Mouse (Mus musculus) liver, embryonic 14.5 days (tissue): ENCODE measurements at regions not wholly inside any gene's neighbourhood (a gene's known extent, or its start where the extent isn't known, plus 50 kb on each side); places are given as distances from the start of the nearest gene placed in this dataset.

Experiments used
- ATAC-seq: fragments of 200-750 bp; cut with Nextera tagmentation; 2 replicates; pipeline ENCODE4 v1.8.0; 2017; ENCODE audit warnings: moderate number of reproducible peaks, mild to moderate bottlenecking, moderate library complexity; ENCODE audit not compliant: insufficient read depth
- DNase-seq, 3 experiments: peaks; one replicate each; pipeline ENCODE4 v3.0.0-alpha.2; 2012 to 2013; ENCODE audit warnings: low read depth in 3 of 3, low spot score in 3 of 3
- H3K27ac ChIP-seq: fragments of 300-500 bp; sonication (generic); 2 replicates; pipeline ENCODE4 v1.5.1; 2014; ENCODE audit warnings: moderate library complexity, mild to moderate bottlenecking, control low read depth, inconsistent platforms
- H3K27me3 ChIP-seq: fragments of 300-500 bp; sonication (generic); 2 replicates; pipeline ENCODE4 v1.6.1; 2014; ENCODE audit warnings: mild to moderate bottlenecking, low read length, moderate library complexity; ENCODE audit not compliant: control insufficient read depth, insufficient read depth
- H3K36me3 ChIP-seq: fragments of 300-500 bp; sonication (generic); replicated peaks from 2 replicates; pipeline ENCODE4 v1.6.1; 2014; ENCODE audit warnings: low read depth; ENCODE audit not compliant: control insufficient read depth, insufficient read depth
- H3K4me1 ChIP-seq, 2 experiments: fragments of 200-500 bp in 1 of 2; fragments of 300-500 bp in 1 of 2; sonication (generic) in 1 of 2; replicated peaks; 2 replicates each; pipeline ENCODE4 v1.6.1; 2012 to 2014; ENCODE audit warnings: antibody characterized with exemption in 1 of 2, inconsistent platforms in 1 of 2, low read length in 1 of 2; ENCODE audit not compliant: control insufficient read depth in 2 of 2, insufficient read depth in 2 of 2
- H3K4me2 ChIP-seq: fragments of 300-500 bp; sonication (generic); 2 replicates; pipeline ENCODE4 v1.6.1; 2014; ENCODE audit warnings: low read depth, mild to moderate bottlenecking, control low read depth, moderate library complexity
- H3K4me3 ChIP-seq, 2 experiments: fragments of 200-500 bp in 1 of 2; fragments of 300-500 bp in 1 of 2; sonication (generic) in 1 of 2; 2 replicates each; pipeline ENCODE4 v1.5.1; 2012 to 2014; ENCODE audit warnings: low read depth in 2 of 2, low read length in 2 of 2, mild to moderate bottlenecking in 2 of 2, control low read depth in 1 of 2, inconsistent platforms in 1 of 2, moderate library complexity in 1 of 2; ENCODE audit not compliant: insufficient read depth in 1 of 2
- H3K9ac ChIP-seq: fragments of 300-500 bp; sonication (generic); replicated peaks from 2 replicates; pipeline ENCODE4 v1.6.1; 2014; ENCODE audit warnings: mild to moderate bottlenecking, control low read depth, moderate library complexity
- H3K9me3 ChIP-seq: fragments of 300-500 bp; sonication (generic); 2 replicates; pipeline ENCODE4 v1.6.1; 2016; ENCODE audit warnings: low read length, mixed read lengths; ENCODE audit not compliant: control insufficient read depth
- CTCF ChIP-seq: IDR thresholded peaks from 2 replicates; pipeline ENCODE4 v1.5.1; 2016; ENCODE audit warnings: antibody characterized with exemption, low read depth, control low read depth
- EP300 ChIP-seq: IDR thresholded peaks from 2 replicates; pipeline ENCODE4 v1.6.1; 2016; ENCODE audit warnings: antibody characterized with exemption, low read depth
- WGBS: fragments of 180-500 bp; shearing (Covaris S2); extraction: QIAGEN DNeasy Blood & Tissue Kit; methylation state at CpG from one replicate; pipeline ENCODE4 v1.1.7; 2014; ENCODE audit not compliant: insufficient replicate concordance; 5-methylcytosine and 5-hydroxymethylcytosine counted together

DNA sequence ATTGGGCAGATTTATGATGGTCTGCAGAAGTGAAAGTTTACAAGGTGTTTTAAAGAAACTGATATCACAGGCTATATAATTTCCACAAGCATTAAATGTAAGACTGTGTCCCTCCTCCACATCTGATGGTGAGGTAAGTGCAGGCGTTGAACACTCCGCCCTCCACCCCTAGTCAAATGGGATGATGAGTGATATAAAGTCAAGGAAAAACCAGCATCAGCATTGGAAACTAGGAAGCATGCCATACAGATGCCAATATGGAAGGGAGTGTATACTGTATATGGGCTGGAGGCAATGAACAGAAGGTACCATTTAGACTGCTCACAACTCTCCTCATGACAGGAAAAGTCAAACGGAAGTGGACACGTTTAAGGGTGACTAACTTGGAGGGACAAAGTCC, 468.5 kb upstream of the Gm26657 start:
- ATAC-seq (no peak), DNase-seq (no peak)
- H3K27me3 ChIP-seq = no peaks in the 10 kb centered on the region
- WGBS = 68% methylated on average over 4 of the region's 4 CpGs
- no peak overlapping the region for H3K9ac ChIP-seq
- no peak overlapping the region for H3K4me3 ChIP-seq
- no peaks in the 10 kb centered on the region for H3K9me3 ChIP-seq
- H3K4me2 ChIP-seq = no peak overlapping the region
- TF ChIP-seq EP300 (no peak), CTCF (no peak)
- H3K27ac ChIP-seq = no peak overlapping the region
- H3K36me3 ChIP-seq = no peaks in the 10 kb centered on the region
- H3K4me1 ChIP-seq = no peaks in the 10 kb centered on the region

DNA sequence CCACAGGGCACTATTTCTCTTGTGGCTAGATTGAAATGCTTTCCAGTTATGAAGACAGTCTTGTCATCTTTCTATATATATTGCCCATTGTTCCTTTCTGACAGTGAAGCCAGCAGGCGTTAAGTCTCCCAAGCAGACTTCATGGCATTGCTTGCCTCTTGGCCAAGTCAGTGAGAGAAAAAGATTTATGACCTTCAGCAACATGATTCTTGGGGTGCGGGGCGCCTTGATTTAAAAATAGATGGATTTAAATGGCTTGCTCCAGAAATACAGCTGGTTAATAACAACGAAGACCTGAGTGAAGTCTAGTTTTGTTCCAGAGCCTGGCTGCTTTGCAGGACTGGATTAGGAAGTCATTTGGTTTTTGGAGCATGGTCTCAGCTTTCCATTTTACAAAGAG, 475.2 kb upstream of the Gm26657 start:
- 61% methylated on average over 4 of the region's 4 CpGs for WGBS
- H3K4me1 ChIP-seq = no peaks in the 10 kb centered on the region
- H3K9me3 ChIP-seq = no peaks in the 10 kb centered on the region
- DNase-seq (no peak), ATAC-seq (no peak)
- no peak overlapping the region for H3K9ac ChIP-seq
- no peak overlapping the region for H3K27ac ChIP-seq
- no peak overlapping the region for H3K4me3 ChIP-seq
- TF ChIP-seq EP300 (no peak), CTCF (no peak)
- no peaks in the 10 kb centered on the region for H3K27me3 ChIP-seq
- H3K36me3 ChIP-seq = no peaks in the 10 kb centered on the region
- no peak overlapping the region for H3K4me2 ChIP-seq

DNA sequence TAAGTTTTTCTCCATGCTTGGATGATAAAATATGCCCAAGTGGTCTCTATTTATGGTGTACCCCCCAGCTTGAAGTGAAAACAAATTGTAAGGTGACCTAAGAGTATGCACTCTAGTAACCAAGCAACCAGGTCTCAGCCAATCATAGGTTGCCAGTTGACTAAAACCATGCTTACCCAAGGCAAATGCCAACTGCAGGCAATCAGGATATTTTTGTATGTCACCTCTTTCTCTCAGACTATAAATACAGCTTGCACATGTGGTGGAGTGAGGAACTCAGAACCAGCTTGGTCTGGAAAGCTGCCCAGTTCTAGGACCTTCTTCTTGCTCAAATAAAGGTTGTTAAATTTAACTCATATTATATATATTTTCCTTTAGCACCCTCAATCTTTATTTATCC, 476.0 kb upstream of the Gm26657 start:
- Histone ChIP-seq H3K27ac (no peak overlapping the region), H3K4me3 (no peak overlapping the region), H3K27me3 (no peaks in the 10 kb centered on the region), H3K9ac (no peak overlapping the region), H3K4me1 (no peaks in the 10 kb centered on the region), H3K36me3 (no peaks in the 10 kb centered on the region), H3K9me3 (no peaks in the 10 kb centered on the region), H3K4me2 (no peak overlapping the region)
- DNase-seq = no peak
- ATAC-seq = no peak
- TF ChIP-seq EP300 (no peak), CTCF (no peak)

DNA sequence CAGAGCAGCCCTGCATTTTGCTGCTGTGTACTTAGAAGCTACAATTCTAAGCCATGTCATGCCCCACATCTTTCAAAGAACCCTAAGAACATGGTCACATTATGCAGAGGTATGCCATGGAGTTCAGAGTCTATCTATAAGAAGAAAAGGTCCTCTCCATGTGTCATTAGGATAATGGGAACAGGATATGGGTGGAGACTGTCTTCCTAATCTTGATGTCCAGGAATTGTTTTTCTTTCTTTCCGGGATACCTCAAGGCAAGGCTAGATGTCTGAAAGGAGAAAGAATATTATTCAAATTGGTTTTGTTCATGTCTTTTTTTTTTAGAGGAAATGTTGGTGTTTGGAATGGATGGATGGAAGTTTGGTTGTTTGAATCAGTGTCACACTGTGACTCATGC, 477.3 kb upstream of the Gm26657 start:
- Histone ChIP-seq H3K36me3 (no peaks in the 10 kb centered on the region), H3K9ac (no peak overlapping the region), H3K4me3 (no peak overlapping the region), H3K27me3 (no peaks in the 10 kb centered on the region), H3K27ac (no peak overlapping the region), H3K4me2 (no peak overlapping the region), H3K9me3 (no peaks in the 10 kb centered on the region), H3K4me1 (no peaks in the 10 kb centered on the region)
- DNase-seq (no peak), ATAC-seq (no peak)
- no peak for TF ChIP-seq EP300
- TF ChIP-seq CTCF = no peak
- WGBS = 24% methylated on average over 1 of the region's 1 CpGs

DNA sequence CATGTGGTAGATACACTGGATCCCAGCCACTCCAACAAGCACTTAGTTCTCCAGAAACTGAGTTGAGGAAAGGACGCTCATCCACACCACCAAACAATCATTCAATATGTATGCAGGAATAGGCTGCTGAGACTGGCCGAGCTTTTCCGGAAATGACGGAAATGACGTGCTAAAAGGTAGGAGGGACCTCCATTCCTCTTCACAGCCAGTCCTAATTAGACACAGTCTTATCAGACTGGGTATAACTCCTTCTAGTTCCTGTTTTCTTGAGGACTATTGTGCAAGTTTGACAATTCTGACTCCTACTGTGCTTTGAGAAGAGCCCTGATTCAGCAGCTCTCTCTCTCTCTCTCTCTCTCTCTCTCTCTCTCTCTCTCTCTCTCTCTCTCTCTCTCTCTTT, 477.9 kb upstream of the Gm26657 start:
- H3K9me3 ChIP-seq = no peaks in the 10 kb centered on the region
- no peaks in the 10 kb centered on the region for H3K4me1 ChIP-seq
- TF ChIP-seq EP300 = no peak
- no peak overlapping the region for H3K4me2 ChIP-seq
- H3K9ac ChIP-seq = no peak overlapping the region
- H3K27me3 ChIP-seq = no peaks in the 10 kb centered on the region
- ATAC-seq (no peak), DNase-seq (no peak)
- H3K27ac ChIP-seq = no peak overlapping the region
- 23% methylated on average over 5 of the region's 5 CpGs for WGBS
- H3K36me3 ChIP-seq = no peaks in the 10 kb centered on the region
- no peak overlapping the region for H3K4me3 ChIP-seq

DNA sequence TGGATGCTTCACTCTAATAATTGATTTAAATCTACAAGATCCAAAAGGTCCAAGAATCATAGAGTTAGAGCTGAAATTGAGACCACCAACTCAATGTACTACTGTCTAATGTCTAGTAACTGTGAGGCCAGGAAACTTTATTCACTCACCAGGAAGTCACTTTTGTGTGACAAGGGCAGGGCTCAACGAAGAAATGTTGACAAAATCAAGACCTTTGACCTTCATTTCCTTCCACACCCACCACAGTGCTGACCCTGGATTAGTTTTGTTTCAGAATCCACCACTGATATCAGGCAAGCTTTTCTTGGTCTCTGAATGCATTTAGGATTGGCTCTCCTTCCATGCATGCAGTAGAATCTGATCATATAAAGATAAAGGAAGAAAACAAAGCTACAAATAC, 487.5 kb upstream of the Gm26657 start:
- no peak overlapping the region for H3K4me2 ChIP-seq
- no peak for DNase-seq
- no peak overlapping the region for H3K9ac ChIP-seq
- H3K27ac ChIP-seq = no peak overlapping the region
- no peaks in the 10 kb centered on the region for H3K36me3 ChIP-seq
- TF ChIP-seq EP300 (no peak), CTCF (no peak)
- 11% methylated on average over 1 of the region's 1 CpGs for WGBS
- no peak for ATAC-seq
- no peaks in the 10 kb centered on the region for H3K4me1 ChIP-seq
- no peaks in the 10 kb centered on the region for H3K9me3 ChIP-seq
- H3K27me3 ChIP-seq = no peaks in the 10 kb centered on the region
- H3K4me3 ChIP-seq = no peak overlapping the region
